Mouse (Mus musculus): ENCODE data around the gene Tex14. TPM values are rescaled to one million over a fixed set of nuclear protein-coding genes. Genes with fewer than 3 reads are reported as not detected.

Gene Tex14
- polyA plus RNA-seq, 1 experiment from 2014 or later, result 0.62 TPM

DNA sequence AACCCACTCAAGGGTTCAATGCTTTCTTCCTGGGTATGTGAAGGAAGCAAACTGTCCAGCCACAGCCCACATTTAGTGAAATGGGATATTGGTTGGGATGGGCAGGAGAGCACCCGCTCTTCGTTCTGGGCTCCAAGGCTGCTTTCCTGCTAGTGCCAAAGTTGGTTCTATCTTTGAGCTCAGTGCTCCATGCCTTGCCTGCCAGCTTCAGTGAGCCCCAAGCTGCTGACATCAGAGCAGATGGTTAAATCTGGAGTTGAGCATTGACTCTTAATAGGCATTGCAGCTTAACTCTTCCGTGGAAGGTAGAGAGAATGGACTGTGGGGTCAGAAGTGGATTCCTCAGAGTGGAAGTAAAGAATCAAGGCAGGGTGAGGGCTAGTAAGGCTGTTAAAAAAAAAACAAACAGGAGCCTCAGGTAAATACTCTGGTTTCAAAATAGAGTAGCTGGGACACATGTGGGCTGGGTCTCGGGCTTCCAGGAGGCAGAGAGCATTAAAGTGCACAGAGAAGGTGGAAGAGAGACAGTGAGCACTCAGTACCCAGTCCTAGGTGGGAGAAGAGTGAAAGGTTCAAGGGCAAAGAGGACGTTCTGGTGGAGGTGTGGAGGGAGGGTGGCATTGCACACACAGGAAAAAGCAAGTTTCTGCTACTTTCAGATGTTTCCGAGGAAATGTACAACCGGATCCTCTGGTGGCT lies 163.5 kb downstream of the Tex14 start, which contains the start of gene Sept4:
Sept4 (plus strand) TSS at position 649 of the 699 bp plus-strand sequence.
- no peaks in the 10 kb centered on the region for H3K36me3 ChIP-seq (ENCODE audit: control insufficient read depth, insufficient read depth, low read length)
- no peak within 1 kb of the TSS for H3K9ac ChIP-seq (ENCODE audit: low read length)
- H3K27me3 ChIP-seq (ENCODE audit: control insufficient read depth, insufficient read depth, low read depth, low read length), result no peaks in the 10 kb centered on the region
- no peak for ATAC-seq (ENCODE audit: low read depth)
- no peak within 1 kb of the TSS for H3K27ac ChIP-seq (ENCODE audit: low read length)
- H3K4me2 ChIP-seq (ENCODE audit: low read depth, low read length), result no peak within 1 kb of the TSS
- H3K9me3 ChIP-seq (ENCODE audit: control insufficient read depth, low read length), result no peaks in the 10 kb centered on the region
- no peak within 1 kb of the TSS for H3K4me3 ChIP-seq (ENCODE audit: low read length)
- WGBS, result 71% methylated on average over 7 of the region's 7 CpGs
- H3K4me1 ChIP-seq (replicated peaks; ENCODE audit: control insufficient read depth, insufficient read depth, low read length), result peaks cover 6% of the 10 kb centered on the region

DNA sequence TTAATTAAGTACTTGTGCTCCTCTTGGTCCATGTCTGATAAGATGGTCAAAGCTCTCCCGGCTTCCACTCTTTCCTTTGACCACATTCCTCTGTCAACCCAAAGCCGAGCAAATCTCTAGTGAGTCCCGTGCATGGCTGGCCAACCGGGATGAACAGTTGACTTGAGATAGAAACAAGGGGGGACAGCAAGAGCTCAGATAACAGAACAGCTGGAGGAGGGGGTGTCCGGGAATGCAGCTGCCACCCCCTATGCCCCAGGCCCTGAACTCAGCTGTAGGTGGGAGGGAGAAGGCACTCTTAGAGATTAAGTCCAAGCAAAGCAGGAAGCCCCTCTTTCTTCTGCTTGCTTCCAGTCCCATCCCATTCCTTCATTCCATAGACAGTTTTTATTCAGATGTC lies 165.9 kb downstream of the Tex14 start:
- no peak overlapping the region for H3K4me3 ChIP-seq (ENCODE audit: low read length)
- no peaks in the 10 kb centered on the region for H3K9me3 ChIP-seq (ENCODE audit: control insufficient read depth, low read length)
- H3K27me3 ChIP-seq (ENCODE audit: control insufficient read depth, insufficient read depth, low read depth, low read length), result no peaks in the 10 kb centered on the region
- H3K27ac ChIP-seq (ENCODE audit: low read length), result no peak overlapping the region; the same call in 1 of the 2 replicates
- no peak overlapping the region for H3K4me2 ChIP-seq (ENCODE audit: low read depth, low read length)
- H3K9ac ChIP-seq (ENCODE audit: low read length), result no peak overlapping the region
- ATAC-seq (ENCODE audit: low read depth), result no peak
- peaks cover 9% of the 10 kb centered on the region for H3K4me1 ChIP-seq (replicated peaks; ENCODE audit: control insufficient read depth, insufficient read depth, low read length)
- no peaks in the 10 kb centered on the region for H3K36me3 ChIP-seq (ENCODE audit: control insufficient read depth, insufficient read depth, low read length)
- 53% methylated on average over 5 of the region's 5 CpGs for WGBS

DNA sequence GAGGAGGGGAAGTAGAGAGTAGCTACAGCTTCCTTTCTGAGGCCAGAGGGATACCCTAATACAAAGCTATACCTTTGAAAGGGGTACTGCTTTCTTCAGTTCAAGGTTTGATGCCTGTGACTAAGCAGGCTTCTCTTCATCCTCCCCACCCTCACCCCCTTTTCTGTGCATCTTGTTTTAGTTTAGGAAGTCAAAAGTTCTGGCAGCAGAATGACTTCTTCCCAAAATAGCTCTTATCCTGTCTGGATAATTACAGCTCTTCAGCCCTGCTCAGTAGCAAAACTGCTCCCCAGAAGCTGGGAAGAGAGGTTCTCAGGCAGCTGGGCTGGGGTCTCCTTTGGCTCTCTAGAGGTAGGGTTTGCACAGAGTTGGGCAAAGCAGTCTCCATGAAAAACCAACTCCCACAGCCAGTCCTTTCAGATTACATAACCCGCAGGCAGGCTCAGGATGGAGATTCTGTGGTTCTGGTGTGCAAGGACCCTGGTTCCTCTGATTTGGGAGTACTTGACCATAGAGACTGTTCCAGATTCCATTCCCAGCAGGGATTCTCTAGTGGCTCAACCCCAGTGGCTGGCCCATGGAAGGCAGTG lies 166.6 kb downstream of the Tex14 start:
- Histone ChIP-seq H3K36me3 (ENCODE audit: control insufficient read depth, insufficient read depth, low read length) (no peaks in the 10 kb centered on the region), H3K27me3 (ENCODE audit: control insufficient read depth, insufficient read depth, low read depth, low read length) (no peaks in the 10 kb centered on the region), H3K27ac (ENCODE audit: low read length) (no peak overlapping the region), H3K4me1 (replicated peaks; ENCODE audit: control insufficient read depth, insufficient read depth, low read length) (peaks cover 9% of the 10 kb centered on the region), H3K9me3 (ENCODE audit: control insufficient read depth, low read length) (no peaks in the 10 kb centered on the region), H3K9ac (ENCODE audit: low read length) (no peak overlapping the region), H3K4me2 (ENCODE audit: low read depth, low read length) (no peak overlapping the region), H3K4me3 (ENCODE audit: low read length) (no peak overlapping the region)
- 84% methylated on average over 1 of the region's 1 CpGs for WGBS
- no peak for ATAC-seq (ENCODE audit: low read depth)

DNA sequence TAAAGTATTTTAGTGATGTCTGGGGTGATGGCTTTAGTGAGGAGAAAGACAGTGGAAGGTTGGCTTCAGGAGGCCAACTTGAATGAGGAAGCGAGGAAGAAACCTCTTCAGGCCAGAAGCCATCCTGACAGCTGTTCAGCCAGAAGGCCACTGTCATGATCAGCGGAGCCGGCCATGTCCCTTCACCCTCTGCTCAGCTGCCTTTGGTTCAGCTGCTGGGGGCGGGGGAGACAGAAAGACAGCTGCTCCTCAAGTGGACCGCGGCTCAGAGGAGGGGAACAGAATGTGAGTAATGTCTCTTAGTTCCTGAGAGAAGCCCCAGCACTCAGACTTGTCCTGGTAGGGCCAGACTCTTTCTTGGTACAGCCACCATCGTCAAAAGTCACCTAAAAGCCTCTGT lies 168.9 kb downstream of the Tex14 start:
- H3K4me3 ChIP-seq (ENCODE audit: low read length), result no peak overlapping the region
- H3K9ac ChIP-seq (ENCODE audit: low read length), result no peak overlapping the region
- 63% methylated on average over 7 of the region's 7 CpGs for WGBS
- H3K4me2 ChIP-seq (ENCODE audit: low read depth, low read length), result no peak overlapping the region
- H3K27ac ChIP-seq (ENCODE audit: low read length), result no peak overlapping the region
- ATAC-seq (ENCODE audit: low read depth), result no peak
- no peaks in the 10 kb centered on the region for H3K27me3 ChIP-seq (ENCODE audit: control insufficient read depth, insufficient read depth, low read depth, low read length)
- no peaks in the 10 kb centered on the region for H3K9me3 ChIP-seq (ENCODE audit: control insufficient read depth, low read length)
- no peaks in the 10 kb centered on the region for H3K36me3 ChIP-seq (ENCODE audit: control insufficient read depth, insufficient read depth, low read length)
- peaks cover 18% of the 10 kb centered on the region for H3K4me1 ChIP-seq (replicated peaks; ENCODE audit: control insufficient read depth, insufficient read depth, low read length)

DNA sequence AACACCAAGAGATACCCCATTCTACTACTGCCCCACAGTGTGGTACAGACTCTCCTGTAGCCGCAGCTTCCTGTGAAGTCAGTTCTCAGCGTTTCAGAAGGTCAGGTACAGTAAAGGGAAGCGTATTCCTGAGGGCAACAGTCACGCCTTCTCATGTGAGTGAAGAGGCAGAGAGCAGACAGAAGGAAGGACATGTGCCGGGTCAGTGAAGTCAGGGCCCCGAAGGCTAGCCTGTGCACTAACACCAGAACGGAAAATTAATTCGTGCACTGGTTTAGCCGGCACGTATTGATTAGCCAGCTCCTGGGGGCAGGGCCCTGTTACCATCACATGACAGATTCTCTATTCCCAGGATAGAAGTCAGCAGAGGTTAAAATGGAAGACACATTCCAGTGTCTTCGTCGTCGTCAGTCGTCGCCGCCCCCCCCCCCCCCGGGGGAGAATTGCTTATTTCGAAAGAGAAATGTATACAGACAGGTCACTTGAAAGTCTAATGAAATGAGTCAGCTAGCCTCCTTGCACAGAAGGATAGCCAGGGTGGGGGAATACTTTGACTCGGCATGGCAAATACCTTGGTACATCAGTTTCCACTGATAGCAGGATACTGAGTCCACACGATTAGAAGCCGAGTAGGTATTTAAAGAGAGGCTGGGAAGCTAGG lies 169.8 kb downstream of the Tex14 start:
- 42% methylated on average over 21 of the region's 21 CpGs for WGBS
- H3K4me1 ChIP-seq (replicated peaks; ENCODE audit: control insufficient read depth, insufficient read depth, low read length), result peaks cover 20% of the 10 kb centered on the region
- H3K36me3 ChIP-seq (ENCODE audit: control insufficient read depth, insufficient read depth, low read length), result no peaks in the 10 kb centered on the region

DNA sequence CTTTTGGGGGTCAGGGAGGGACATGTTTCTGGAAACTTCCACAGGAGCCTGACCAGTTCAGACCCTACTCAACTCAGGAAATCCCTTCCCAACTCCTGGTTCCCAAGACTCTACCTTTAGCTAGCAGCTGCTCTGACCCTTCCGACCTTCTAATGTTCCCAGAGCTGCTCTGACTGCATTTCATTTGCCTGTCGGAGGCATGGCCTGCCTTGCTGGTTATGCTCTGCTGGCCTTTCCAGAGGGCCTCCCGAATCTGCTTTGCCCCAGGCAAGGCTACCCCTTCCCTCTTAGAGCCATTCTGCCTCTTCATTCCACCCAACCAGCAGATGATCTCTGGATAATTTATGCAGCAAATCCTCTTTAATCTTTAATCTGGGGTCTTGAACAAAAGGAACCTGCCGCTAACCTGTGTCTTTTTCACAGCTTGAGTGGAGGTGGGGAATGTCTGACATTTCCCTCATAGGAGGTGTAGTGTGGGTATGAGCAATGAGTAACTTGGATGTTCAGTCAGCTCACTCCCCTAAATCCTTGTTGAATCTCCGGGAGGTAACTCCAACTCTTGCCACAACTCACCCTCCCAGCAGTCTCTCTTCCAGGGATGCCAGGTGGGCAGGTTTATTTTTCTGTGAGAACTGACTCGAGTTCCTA lies 172.9 kb downstream of the Tex14 start:
- no peaks in the 10 kb centered on the region for H3K36me3 ChIP-seq (ENCODE audit: control insufficient read depth, insufficient read depth, low read length)
- H3K27ac ChIP-seq (ENCODE audit: low read length), result peak overlapping the region; percentile 69
- 28% methylated on average over 6 of the region's 6 CpGs for WGBS
- H3K4me1 ChIP-seq (replicated peaks; ENCODE audit: control insufficient read depth, insufficient read depth, low read length), result peaks cover 22% of the 10 kb centered on the region
- H3K4me2 ChIP-seq (ENCODE audit: low read depth, low read length), result peak overlapping the region; percentile 83
- H3K9me3 ChIP-seq (ENCODE audit: control insufficient read depth, low read length), result no peaks in the 10 kb centered on the region
- H3K27me3 ChIP-seq (ENCODE audit: control insufficient read depth, insufficient read depth, low read depth, low read length), result no peaks in the 10 kb centered on the region
- ATAC-seq (ENCODE audit: low read depth), result no peak
- peak overlapping the region; percentile 71 for H3K4me3 ChIP-seq (ENCODE audit: low read length)
- peak overlapping the region; percentile 70 for H3K9ac ChIP-seq (ENCODE audit: low read length)

More for the DNA sequence above, 169.8 kb downstream of the Tex14 start:
- Histone ChIP-seq H3K4me2 (ENCODE audit: low read depth, low read length) (no peak overlapping the region), H3K9me3 (ENCODE audit: control insufficient read depth, low read length) (no peaks in the 10 kb centered on the region), H3K9ac (ENCODE audit: low read length) (no peak overlapping the region), H3K27me3 (ENCODE audit: control insufficient read depth, insufficient read depth, low read depth, low read length) (no peaks in the 10 kb centered on the region), H3K4me3 (ENCODE audit: low read length) (no peak overlapping the region), H3K27ac (ENCODE audit: low read length) (no peak overlapping the region)
- ATAC-seq (ENCODE audit: low read depth), result no peak

DNA sequence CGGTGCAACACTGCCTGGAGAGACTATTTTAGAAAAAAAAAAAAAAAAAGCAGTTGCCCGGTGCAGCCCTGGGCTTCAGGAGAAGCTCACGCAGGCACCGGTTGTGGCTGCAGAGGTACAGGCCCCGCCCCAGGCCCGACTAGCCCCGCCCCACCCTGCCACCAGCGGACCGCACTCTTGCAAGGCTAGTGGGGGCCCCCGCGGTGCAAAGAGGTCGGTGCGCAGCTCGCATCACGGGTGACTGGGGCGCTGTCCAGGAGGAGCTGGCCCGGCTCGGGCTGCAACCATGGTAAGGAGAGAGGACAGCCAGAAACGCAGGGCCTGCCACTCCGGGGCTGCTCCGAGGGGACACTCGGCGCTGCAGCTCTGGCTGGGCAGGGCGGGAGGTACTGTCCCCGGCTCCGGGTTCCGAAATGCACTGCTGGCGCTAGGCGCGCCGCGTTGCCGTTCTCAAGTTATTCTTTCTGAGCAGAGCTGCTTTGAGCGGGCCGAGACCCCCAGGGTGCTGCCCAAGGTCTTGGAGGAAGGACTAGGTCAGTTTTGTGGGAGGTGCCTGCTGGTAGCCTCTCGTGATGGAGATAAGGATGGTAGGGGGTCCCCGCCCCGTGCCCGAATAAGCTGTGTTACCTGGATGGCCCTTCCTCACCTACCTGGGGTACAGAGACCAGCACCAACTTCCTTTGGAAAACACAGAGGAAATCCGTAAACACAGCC lies 173.5 kb downstream of the Tex14 start:
- H3K4me1 ChIP-seq (replicated peaks; ENCODE audit: control insufficient read depth, insufficient read depth, low read length), result peaks cover 22% of the 10 kb centered on the region
- H3K27me3 ChIP-seq (ENCODE audit: control insufficient read depth, insufficient read depth, low read depth, low read length), result no peaks in the 10 kb centered on the region
- H3K4me2 ChIP-seq (ENCODE audit: low read depth, low read length), result peak overlapping the region; percentile 83
- peak; percentile 61 for ATAC-seq (ENCODE audit: low read depth)
- under 1% methylated on average over 40 of the region's 40 CpGs for WGBS
- H3K4me3 ChIP-seq (ENCODE audit: low read length), result peak overlapping the region; percentile 71
- peak overlapping the region; percentile 70 for H3K9ac ChIP-seq (ENCODE audit: low read length)
- peak overlapping the region; percentile 69 for H3K27ac ChIP-seq (ENCODE audit: low read length)
- H3K36me3 ChIP-seq (ENCODE audit: control insufficient read depth, insufficient read depth, low read length), result no peaks in the 10 kb centered on the region
- H3K9me3 ChIP-seq (ENCODE audit: control insufficient read depth, low read length), result no peaks in the 10 kb centered on the region

DNA sequence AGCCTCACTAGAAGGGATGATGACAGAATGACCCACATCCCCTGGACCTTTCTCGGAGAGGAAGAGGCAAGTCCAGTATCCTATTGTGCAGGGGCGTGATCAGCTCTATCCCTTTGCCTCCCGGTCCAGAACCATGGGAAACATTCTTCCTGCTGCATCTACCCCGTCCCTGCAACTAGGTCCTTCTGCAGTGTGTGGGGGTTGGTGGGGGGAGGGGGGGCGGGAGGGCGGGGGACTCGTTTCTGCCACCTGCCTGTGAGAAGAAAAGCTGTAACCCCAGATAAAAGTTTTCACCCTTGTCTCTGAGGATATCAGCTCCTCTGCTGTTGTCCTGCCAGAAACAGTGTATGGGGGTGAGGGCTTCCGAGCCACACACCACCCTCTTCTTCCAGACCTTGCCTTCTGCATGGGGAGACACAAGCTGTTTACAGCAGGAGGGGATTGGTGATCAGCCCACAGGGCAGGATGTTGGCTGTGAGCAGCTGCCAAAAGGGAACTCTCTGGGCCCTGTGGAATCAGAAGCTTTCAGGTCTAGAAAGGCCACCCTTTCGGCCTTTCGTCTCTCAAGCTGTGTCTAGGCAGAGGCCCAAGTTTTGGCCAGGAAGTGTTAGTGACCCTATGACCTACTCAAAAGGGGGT lies 174.2 kb downstream of the Tex14 start:
- WGBS, result 14% methylated on average over 9 of the region's 10 CpGs
- H3K4me3 ChIP-seq (ENCODE audit: low read length), result peak overlapping the region; percentile 71
- peak overlapping the region; percentile 83 for H3K4me2 ChIP-seq (ENCODE audit: low read depth, low read length)
- no peaks in the 10 kb centered on the region for H3K9me3 ChIP-seq (ENCODE audit: control insufficient read depth, low read length)
- no peaks in the 10 kb centered on the region for H3K36me3 ChIP-seq (ENCODE audit: control insufficient read depth, insufficient read depth, low read length)
- peaks cover 22% of the 10 kb centered on the region for H3K4me1 ChIP-seq (replicated peaks; ENCODE audit: control insufficient read depth, insufficient read depth, low read length)
- peak overlapping the region; percentile 69 for H3K27ac ChIP-seq (ENCODE audit: low read length)
- H3K27me3 ChIP-seq (ENCODE audit: control insufficient read depth, insufficient read depth, low read depth, low read length), result no peaks in the 10 kb centered on the region
- peak; percentile 65 for ATAC-seq (ENCODE audit: low read depth)
- H3K9ac ChIP-seq (ENCODE audit: low read length), result peak overlapping the region; percentile 70
